Mouse (Mus musculus): Measurements from ENCODE around the gene Traf3ip1.

GRCm38 (mm10) chr1:91485422-91485821 is 9.0 kb upstream of the Traf3ip1 start:
- TF ChIP-seq CTCF (IDR thresholded peaks at IDR 0.05; ENCODE audit: low read depth), result no peak
- no peak for TF ChIP-seq EP300 (IDR thresholded peaks at IDR 0.05; ENCODE audit: low read depth)
